Mouse (Mus musculus) small intestine, adult 2 months (tissue): ENCODE data around the gene Grasp. TPM values are rescaled to one million over a fixed set of nuclear protein-coding genes. Genes with fewer than 3 reads are reported as not detected.
A peak's percentile ranks its signal among the peaks of the same experiment; 100 is the strongest.

Source experiments
- H3K27ac ChIP-seq: fragments of 200-500 bp; 2 replicates; pipeline ENCODE4 v1.5.1; 2012; ENCODE audit warnings: low read depth, low read length, control low read depth, inconsistent platforms; ENCODE audit not compliant: insufficient read depth
- H3K27me3 ChIP-seq: fragments of 200-500 bp; 2 replicates; pipeline ENCODE4 v1.6.1; 2012; ENCODE audit warnings: mild to moderate bottlenecking, moderate library complexity, low read length, inconsistent platforms; ENCODE audit not compliant: control insufficient read depth, insufficient read depth
- H3K36me3 ChIP-seq: fragments of 200-500 bp; 2 replicates; pipeline ENCODE4 v1.6.1; 2012; ENCODE audit warnings: mild to moderate bottlenecking, low read length, control low read depth, inconsistent platforms; ENCODE audit not compliant: control insufficient read depth, insufficient read depth
- H3K4me1 ChIP-seq: fragments of 200-500 bp; 2 replicates; pipeline ENCODE4 v1.6.1; 2012; ENCODE audit warnings: low read length, inconsistent platforms, mixed read lengths; ENCODE audit not compliant: control insufficient read depth, insufficient read depth, insufficient read length
- H3K4me3 ChIP-seq: fragments of 200-500 bp; 2 replicates; pipeline ENCODE4 v1.5.1; 2012; ENCODE audit warnings: low read depth, mild to moderate bottlenecking, control low read depth, inconsistent platforms, low read length, moderate library complexity
- CTCF ChIP-seq: fragments of 200-500 bp; IDR thresholded peaks from 2 replicates; pipeline ENCODE4 v1.5.1; 2012; ENCODE audit warnings: low read depth, mild to moderate bottlenecking, control low read depth, inconsistent platforms, low read length, moderate library complexity, mixed read lengths; ENCODE audit not compliant: insufficient replicate concordance, insufficient read length; ENCODE audit errors: extremely low read depth
- POLR2A ChIP-seq: fragments of 200-500 bp; IDR thresholded peaks from 2 replicates; pipeline ENCODE4 v1.6.1; 2012; ENCODE audit warnings: low read depth, mild to moderate bottlenecking, control low read depth, inconsistent platforms, low read length, moderate library complexity
- WGBS: fragments of 180-500 bp; shearing (Covaris S2); methylation state at CpG from one replicate; pipeline ENCODE4 v1.1.7; 2018; 5-methylcytosine and 5-hydroxymethylcytosine counted together
- polyA plus RNA-seq: library from polyadenylated mRNA; depleted of rRNA; stranded (reverse); fragments of >200 nt; gene quantifications from 2 replicates; pipeline ENCODE4 v1.2.3, GENCODE M21; 2012

Grasp gene
- polyA plus RNA-seq, 1 experiment: 7.3 TPM

- TF ChIP-seq POLR2A (no peak), CTCF (no peak)
- 39% methylated on average over 21 of the region's 21 CpGs for WGBS
- Histone ChIP-seq H3K36me3 (no peaks in the 10 kb centered on the region), H3K4me1 (peaks cover 29% of the 10 kb centered on the region), H3K27me3 (peaks cover 5% of the 10 kb centered on the region), H3K4me3 (no peak overlapping the region), H3K27ac (peak overlapping the region; percentile 33)
These were observed 5.0 kb downstream of the Grasp start for GRCm38 (mm10) chr15:101228866-101229590.

- peaks cover 33% of the 10 kb centered on the region for H3K4me1 ChIP-seq
- H3K27ac ChIP-seq: no peak overlapping the region
- TF ChIP-seq CTCF: no peak
- no peak for TF ChIP-seq POLR2A
- H3K27me3 ChIP-seq: no peaks in the 10 kb centered on the region; the same call in 1 of the 2 replicates
- WGBS: 95% methylated on average over 19 of the region's 19 CpGs
- H3K36me3 ChIP-seq: no peaks in the 10 kb centered on the region
- no peak overlapping the region for H3K4me3 ChIP-seq
These were observed 6.5 kb downstream of the Grasp start for GRCm38 (mm10) chr15:101230503-101230902.

GRCm38 (mm10) chr15:101230995-101231647, 7.1 kb downstream of the Grasp start:
- H3K36me3 ChIP-seq: no peaks in the 10 kb centered on the region
- peaks cover 38% of the 10 kb centered on the region for H3K4me1 ChIP-seq
- peak overlapping the region; percentile 35 for H3K4me3 ChIP-seq
- no peaks in the 10 kb centered on the region for H3K27me3 ChIP-seq
- 0 out of 2 replicates have a peak overlapping the region, but pooled peaks have one; percentile 3 for H3K27ac ChIP-seq
- TF ChIP-seq POLR2A: no peak
- peak; percentile 58; the same call in 1 of the 2 replicates for TF ChIP-seq CTCF
- 85% methylated on average over 23 of the region's 23 CpGs for WGBS

GRCm38 (mm10) chr15:101231648-101232180, 7.7 kb downstream of the Grasp start:
- 0 out of 2 replicates have a peak overlapping the region, but pooled peaks have one; percentile 3 for H3K27ac ChIP-seq
- WGBS: 82% methylated on average over 56 of the region's 56 CpGs
- H3K36me3 ChIP-seq: no peaks in the 10 kb centered on the region
- peaks cover 39% of the 10 kb centered on the region for H3K4me1 ChIP-seq
- TF ChIP-seq CTCF (no peak), POLR2A (no peak)
- H3K27me3 ChIP-seq: no peaks in the 10 kb centered on the region
- peak overlapping the region; percentile 35 for H3K4me3 ChIP-seq

- peak overlapping the region; percentile 98; the same call in 1 of the 2 replicates for H3K27ac ChIP-seq
- H3K4me3 ChIP-seq: no peak overlapping the region
- WGBS: 69% methylated on average over 4 of the region's 4 CpGs
These were observed 8.6 kb downstream of the Grasp start for GRCm38 (mm10) chr15:101232607-101233006.

GRCm38 (mm10) chr15:101233183-101233582, 9.2 kb downstream of the Grasp start:
- 36% methylated on average over 3 of the region's 3 CpGs for WGBS
- Histone ChIP-seq H3K27ac (peak overlapping the region; percentile 98), H3K27me3 (no peaks in the 10 kb centered on the region), H3K4me1 (peaks cover 40% of the 10 kb centered on the region), H3K4me3 (no peak overlapping the region), H3K36me3 (no peaks in the 10 kb centered on the region)
- TF ChIP-seq POLR2A (no peak), CTCF (no peak)

More at GRCm38 (mm10) chr15:101232607-101233006, 8.6 kb downstream of the Grasp start:
- Histone ChIP-seq H3K4me1 (peaks cover 40% of the 10 kb centered on the region), H3K36me3 (no peaks in the 10 kb centered on the region), H3K27me3 (no peaks in the 10 kb centered on the region)
- no peak for TF ChIP-seq POLR2A
- TF ChIP-seq CTCF: no peak
